Mouse (Mus musculus): ENCODE data around the gene 4931422A03Rik.

DNA sequence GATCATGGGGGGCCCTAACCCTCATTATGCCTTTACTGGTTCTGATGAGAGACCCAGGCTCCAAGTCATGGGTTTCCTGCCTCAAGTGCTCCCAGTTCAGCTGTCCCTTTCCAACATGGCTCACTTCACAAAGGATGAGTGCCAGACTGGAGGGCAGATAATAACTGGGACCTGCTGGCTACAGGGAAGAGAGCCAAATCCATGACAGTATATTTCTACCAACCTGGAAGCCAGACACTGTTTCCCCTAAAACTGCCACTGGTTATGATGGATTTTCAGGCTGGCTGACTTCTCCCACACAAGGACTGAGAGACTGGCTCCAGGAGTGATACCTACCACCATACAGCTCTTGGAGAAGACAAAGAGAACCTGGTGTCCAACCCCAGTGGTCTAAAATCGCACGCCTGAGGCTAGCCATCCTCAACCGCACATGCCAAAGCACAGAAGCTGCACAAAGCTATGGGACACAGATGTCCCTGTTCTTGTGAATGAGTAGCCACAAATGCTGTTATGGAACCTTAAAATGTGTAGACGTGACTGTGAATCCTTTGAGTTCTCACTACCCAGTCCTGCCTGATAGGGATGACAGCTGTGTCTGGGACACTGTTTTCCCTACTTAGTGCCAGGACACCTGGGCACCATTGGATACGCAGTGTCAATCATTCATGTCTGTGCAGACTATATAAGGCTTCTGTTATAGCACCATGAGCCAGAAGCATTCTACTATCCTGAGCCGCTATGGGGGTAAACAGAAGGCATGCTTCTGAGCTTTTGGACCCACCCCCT lies 74.9 kb downstream of the 4931422A03Rik start:
- TF ChIP-seq CTCF (conservative IDR thresholded peaks at IDR 0.05; ENCODE audit: low read length) (no peak), NANOG (IDR thresholded peaks at IDR 0.05; ENCODE audit: borderline replicate concordance, low read length) (no peak), POU5F1 (IDR thresholded peaks at IDR 0.05; ENCODE audit: borderline replicate concordance, low read length) (no peak)

All from E14TG2a.4 (cell line).